ENCODE assay signal across 12 mouse cellular contexts in genomic region chr5:118646897-118647296, GRCm38 (mm10).
"Had no signal": no experiment of that assay in that cellular context is flagged by ENCODE, and none has a peak within 500 bp of the region (broad histone marks: within the 10 kb centered on the region; RNA-seq: fewer than 3 reads in every experiment).

No protein-coding gene starts in this region.

- H3K27ac ChIP-seq: kidney, embryonic 15.5 days had no signal

- H3K36me3 ChIP-seq: kidney, embryonic 15.5 days; liver, embryonic 13.5 days had no signal

- H3K9ac ChIP-seq: kidney, embryonic 15.5 days had no signal

- DNase-seq: kidney, adult 8-10 months; kidney, postnatal 14 days; kidney, postnatal 4 days; liver, embryonic 13.5 days; lung, adult 2 months; midbrain, embryonic 14.5 days; right cerebral cortex, postnatal 25 days; thymus, adult 18-20 months; thymus, postnatal 36 days had no signal

- ATAC-seq: lung, postnatal 0 days had no signal

- H3K4me2 ChIP-seq: kidney, embryonic 15.5 days; liver, embryonic 13.5 days; midbrain, embryonic 11.5 days had no signal

- H3K9me3 ChIP-seq: kidney, embryonic 15.5 days; liver, embryonic 13.5 days had no signal

- H3K27me3 ChIP-seq: kidney, embryonic 15.5 days; liver, embryonic 13.5 days had no signal

- H3K4me3 ChIP-seq: kidney, embryonic 15.5 days; liver, embryonic 13.5 days had no signal
